Comparison of ENCODE assay signal across 21 mouse cellular contexts in genomic region chr15:12405592-12405991, GRCm38 (mm10).
A peak's percentile ranks its signal among the peaks of the same experiment; 100 is the strongest.
DNase-seq lines count a peak whose midpoint lies in the region; ATAC-seq and TF ChIP-seq lines count a peak whose summit lies in the region.
"Had no signal": no experiment of that assay in that cellular context is flagged by ENCODE, and none has a peak within 500 bp of the region (broad histone marks: within the 10 kb centered on the region; RNA-seq: fewer than 3 reads in every experiment).

No protein-coding gene starts in this region.

- peak in 1 of 2 experiments; percentile 38; a peak in 1 of 4 replicates for TF ChIP-seq POLR2A in MEL (IDR thresholded peaks at IDR 0.05; ENCODE audit: control insufficient read depth in 1 of 2, insufficient read depth in 1 of 2, low read depth in 1 of 2, low read length in 2 of 2, poor library complexity in 1 of 2)

- no peak for TF ChIP-seq RAD21 in MEL (IDR thresholded peaks at IDR 0.05; ENCODE audit: low read depth, low read length)

- peaks cover 0 to 13% of the 10 kb centered on the region in 2 experiments; a peak in 2 of 4 replicates for H3K36me3 ChIP-seq in MEL (ENCODE audit: control insufficient read depth in 1 of 2, insufficient read depth in 2 of 2, low read length in 2 of 2)
- H3K36me3 ChIP-seq in midbrain, postnatal 0 days (ENCODE audit: insufficient read depth, low read length) = no peaks in the 10 kb centered on the region
- H3K36me3 ChIP-seq: G1E had no signal

- peaks cover 2 to 18% of the 10 kb centered on the region in 2 experiments; a peak in 3 of 4 replicates for H3K4me1 ChIP-seq in MEL (ENCODE audit: control insufficient read depth in 1 of 2, insufficient read depth in 2 of 2, low read length in 2 of 2)
- H3K4me1 ChIP-seq in midbrain, postnatal 0 days (ENCODE audit: insufficient read depth, low read length) = no peaks in the 10 kb centered on the region

- ATAC-seq in midbrain, postnatal 0 days (ENCODE audit: low FRiP score) = no peak
- ATAC-seq: activated CD4-positive, CD25-positive, alpha-beta regulatory T cell, adult 4 months; CD4-positive, CD25-positive, alpha-beta regulatory T cell, adult 4 months; Patski had no signal

- peak; percentile 88 to 98 for TF ChIP-seq EP300 in MEL (IDR thresholded peaks at IDR 0.05; ENCODE audit: low read depth in 1 of 2, low read length in 2 of 2)

- no peak overlapping the region for H3K4me2 ChIP-seq in midbrain, postnatal 0 days (ENCODE audit: low read depth, low read length, poor library complexity, severe bottlenecking)

- H3K79me2 ChIP-seq in MEL (ENCODE audit: control insufficient read depth, insufficient read depth, low read length, poor library complexity) = no peaks in the 10 kb centered on the region

- H3K27ac ChIP-seq in MEL (ENCODE audit: control insufficient read depth, low read depth, low read length) = peak overlapping the region; percentile 53
- no peak overlapping the region for H3K27ac ChIP-seq in midbrain, postnatal 0 days (ENCODE audit: low read depth, low read length)

- no peaks in the 10 kb centered on the region; a peak in 1 of 4 replicates for H3K27me3 ChIP-seq in MEL (ENCODE audit: control insufficient read depth in 1 of 2, insufficient read depth in 2 of 2, low read length in 2 of 2)
- H3K27me3 ChIP-seq in midbrain, postnatal 0 days (ENCODE audit: insufficient read depth, low read length) = no peaks in the 10 kb centered on the region
- H3K27me3 ChIP-seq: CH12.LX had no signal

- no peaks in the 10 kb centered on the region for H3K9me3 ChIP-seq in MEL (replicated peaks; ENCODE audit: insufficient read depth, low read length)
- no peaks in the 10 kb centered on the region for H3K9me3 ChIP-seq in midbrain, postnatal 0 days (ENCODE audit: low read length)
- H3K9me3 ChIP-seq: G1E had no signal

- DNase-seq in MEL (ENCODE audit: low read depth, low spot score) (peak; percentile 94), MEL-GATA-1-ER (ENCODE audit: extremely low read depth, low read depth) (peak; percentile 98)
- DNase-seq in midbrain, postnatal 0 days (ENCODE audit: low spot score) = no peak
- DNase-seq in adrenal gland, postnatal 10 days = no peak
- DNase-seq: adrenal gland, adult 2 months; adrenal gland, adult 8-10 months; adrenal gland, postnatal 14 days; adrenal gland, postnatal 25 days; adrenal gland, postnatal 36 days; B cell, adult 2 months; cerebellum, adult 11 months; cerebellum, adult 11-12 months; cerebellum, adult 18-20 months; cerebellum, adult 2 months; cerebellum, adult 8-10 months; cerebellum, adult 9-10 months had no signal

- peak overlapping the region; percentile 7 to 9; a peak in 1 of 4 replicates for H3K4me3 ChIP-seq in MEL (ENCODE audit: control insufficient read depth in 1 of 2, insufficient read depth in 1 of 2, low read depth in 2 of 2, low read length in 2 of 2)
- H3K4me3 ChIP-seq in midbrain, postnatal 0 days (ENCODE audit: low read depth, low read length) = no peak overlapping the region

- 91% methylated on average over 5 of the region's 5 CpGs for WGBS in midbrain, postnatal 0 days

- 0 out of 2 replicates have a peak overlapping the region, but pooled peaks have one; percentile 11 for H3K9ac ChIP-seq in MEL (ENCODE audit: control insufficient read depth, low read depth, low read length, poor library complexity, severe bottlenecking)
- no peak overlapping the region for H3K9ac ChIP-seq in midbrain, postnatal 0 days (replicated peaks; ENCODE audit: low read length, poor library complexity, severe bottlenecking)

- TF ChIP-seq CTCF in MEL (IDR thresholded peaks at IDR 0.05 in 2 of 3, conservative IDR thresholded peaks at IDR 0.05 in 1 of 3; ENCODE audit: control insufficient read depth in 1 of 3, insufficient read depth in 1 of 3, low read depth in 2 of 3, low read length in 3 of 3, poor library complexity in 1 of 3, severe bottlenecking in 1 of 3) = no peak
- no peak for TF ChIP-seq CTCF in midbrain, postnatal 0 days (IDR thresholded peaks at IDR 0.05)

TF ChIP-seq in MEL, 35 proteins besides CTCF, POLR2A, EP300 and RAD21:
- TF ChIP-seq ZNF384 (IDR thresholded peaks at IDR 0.05; ENCODE audit: low read depth, low read length) (no peak), USF1 (IDR thresholded peaks at IDR 0.05; ENCODE audit: low read depth, low read length) (no peak), RCOR1 (IDR thresholded peaks at IDR 0.05; ENCODE audit: low read depth, low read length) (peak; percentile 91), ZMIZ1 (IDR thresholded peaks at IDR 0.05; ENCODE audit: low read depth, low read length) (no peak), SIN3A (IDR thresholded peaks at IDR 0.05; ENCODE audit: low read length) (peak; percentile 65), POLR2AphosphoS5 (IDR thresholded peaks at IDR 0.05; ENCODE audit: borderline replicate concordance, low read depth, low read length) (no peak), TCF12 (IDR thresholded peaks at IDR 0.05; ENCODE audit: low read depth, low read length) (peak; percentile 75), ETS1 (IDR thresholded peaks at IDR 0.05; ENCODE audit: low read depth, low read length) (peak; percentile 76), MYB (IDR thresholded peaks at IDR 0.05; ENCODE audit: low read depth, low read length) (peak; percentile 38; the same call in 1 of the 2 replicates), KAT2A (conservative IDR thresholded peaks at IDR 0.05; ENCODE audit: low read depth, low read length) (no peak), CHD1 (IDR thresholded peaks at IDR 0.05; ENCODE audit: low read depth, low read length) (no peak), HCFC1 (IDR thresholded peaks at IDR 0.05; ENCODE audit: low read depth, low read length) (no peak), MAX (IDR thresholded peaks at IDR 0.05; ENCODE audit: low read length) (no peak), MXI1 (IDR thresholded peaks at IDR 0.05; ENCODE audit: low read depth, low read length) (0 out of 2 replicates have a peak, but pooled peaks have one; percentile 12), E2F4 (IDR thresholded peaks at IDR 0.05; ENCODE audit: borderline replicate concordance, low read depth, low read length) (no peak), USF2 (IDR thresholded peaks at IDR 0.05; ENCODE audit: borderline replicate concordance in 1 of 2, insufficient read depth in 1 of 2, low read depth in 1 of 2, low read length in 2 of 2) (no peak), POLR2AphosphoS2 (IDR thresholded peaks at IDR 0.05; ENCODE audit: low read length) (no peak), MAZ (IDR thresholded peaks at IDR 0.05; ENCODE audit: low read depth, low read length) (peak; percentile 58; the same call in 1 of the 2 replicates), MYC (IDR thresholded peaks at IDR 0.05; ENCODE audit: low read depth, low read length) (no peak), SMC3 (IDR thresholded peaks at IDR 0.05; ENCODE audit: low read depth, low read length) (peak; percentile 26; the same call in 1 of the 2 replicates), ELF1 (IDR thresholded peaks at IDR 0.05; ENCODE audit: low read depth, low read length) (no peak), GATA1 (IDR thresholded peaks at IDR 0.05; ENCODE audit: low read depth, low read length) (peak; percentile 95), UBTF (IDR thresholded peaks at IDR 0.05; ENCODE audit: borderline replicate concordance, insufficient read depth, low read depth, low read length) (no peak), BHLHE40 (IDR thresholded peaks at IDR 0.05; ENCODE audit: borderline replicate concordance, low read depth, low read length) (no peak), NRF1 (IDR thresholded peaks at IDR 0.05; ENCODE audit: insufficient read depth, low read depth, low read length, poor library complexity, severe bottlenecking) (no peak), MEF2A (IDR thresholded peaks at IDR 0.05; ENCODE audit: extremely low read depth, insufficient replicate concordance, low read depth, low read length, poor library complexity, severe bottlenecking) (no peak), TAL1 (IDR thresholded peaks at IDR 0.05; ENCODE audit: low read length) (peak; percentile 38)

Comparison
In these comparisons a context has a peak if more than half of its experiments do, and no peak if none do; other contexts are left out.
1. DNase-seq: peak in MEL (single experiment) and MEL-GATA-1-ER (single experiment); none in midbrain, postnatal 0 days (single experiment) and adrenal gland, postnatal 10 days (single experiment).